Mouse (Mus musculus) left cerebral cortex, postnatal 14 days (tissue): ENCODE results near the gene Bhlha15. TPM values are rescaled to one million over a fixed set of nuclear protein-coding genes. Genes with fewer than 3 reads are reported as not detected.

Source experiments
- DNase-seq, 2 experiments: peaks; one replicate each; pipeline ENCODE4 v3.0.0; 2021 to 2022; ENCODE audit warnings: low spot score in 2 of 2, mixed read lengths in 1 of 2
- intact Hi-C: fragments of 180-260 bp; cut with DNase I; formaldehyde crosslinking; loops from one replicate; pipeline ENCODE4 v1.15.1; 2025
- total RNA-seq, 2 experiments: library from RNA; stranded (reverse); gene quantifications; 2 replicates each; pipeline ENCODE4 v1.2.3; 2021

Bhlha15 gene
- total RNA-seq, 2 experiments from 2014 or later, result 0.36 to 0.42 TPM

DNA sequence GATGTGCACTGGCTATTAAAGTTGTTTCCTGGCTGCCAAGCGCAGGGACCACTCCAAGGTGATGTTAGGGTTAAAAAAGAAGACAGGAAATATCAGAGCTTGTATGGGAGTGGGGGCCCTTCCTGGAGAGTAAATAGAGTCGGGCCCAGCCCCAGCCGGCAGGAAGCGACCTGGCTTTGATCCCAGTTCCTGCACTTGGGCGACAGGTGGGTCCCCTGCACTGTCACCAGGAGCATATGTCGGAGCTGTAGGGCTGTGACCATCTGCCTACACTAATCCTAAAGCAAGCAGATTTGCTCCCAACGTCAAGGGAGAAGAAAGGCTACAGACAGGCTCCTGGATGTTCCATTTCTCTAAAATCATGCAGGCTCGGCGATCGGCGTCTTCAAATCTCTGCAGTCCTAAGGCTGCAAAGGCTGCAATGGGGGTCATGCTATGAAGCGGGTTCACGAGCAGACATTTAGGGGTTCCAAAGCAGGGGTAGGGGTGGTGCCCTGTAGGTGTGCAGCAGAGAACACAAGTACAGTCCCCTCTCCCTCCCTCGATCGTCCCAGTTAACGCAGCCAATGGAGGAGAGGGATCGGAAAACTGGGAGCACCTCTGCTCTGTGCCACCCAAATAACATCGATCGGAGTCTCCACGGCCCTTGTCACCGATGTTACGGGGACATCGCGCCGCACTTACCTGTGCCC lies 32.9 kb downstream of the Bhlha15 start:
- intact Hi-C loops, result no loop called here

DNA sequence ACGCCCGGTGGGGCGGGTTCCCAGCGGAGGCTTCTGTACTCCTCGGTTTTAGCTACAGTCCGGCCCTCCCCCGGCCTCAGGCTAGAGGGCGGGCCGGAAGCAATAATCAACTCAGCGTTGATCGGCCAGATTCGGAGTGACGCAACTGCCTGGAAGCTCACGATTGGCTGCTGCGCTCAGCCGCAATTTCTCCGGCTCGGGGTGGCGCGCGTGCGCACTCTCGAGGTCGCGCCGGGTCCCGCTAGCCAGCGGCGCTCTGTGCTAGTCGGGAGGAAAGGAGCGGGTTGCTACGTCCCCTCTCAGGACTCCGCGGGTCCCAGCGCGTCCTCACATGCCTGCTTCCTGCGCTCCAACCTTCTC lies 33.4 kb downstream of the Bhlha15 start, which contains the start of gene Tecpr1:
Tecpr1 (minus strand) TSS at position 113 of the 360 bp plus-strand sequence.
- intact Hi-C loops, result no loop called here
- peak; percentile 95 to 96 for DNase-seq

More for the DNA sequence above, 32.9 kb downstream of the Bhlha15 start:
- DNase-seq, result no peak

DNA sequence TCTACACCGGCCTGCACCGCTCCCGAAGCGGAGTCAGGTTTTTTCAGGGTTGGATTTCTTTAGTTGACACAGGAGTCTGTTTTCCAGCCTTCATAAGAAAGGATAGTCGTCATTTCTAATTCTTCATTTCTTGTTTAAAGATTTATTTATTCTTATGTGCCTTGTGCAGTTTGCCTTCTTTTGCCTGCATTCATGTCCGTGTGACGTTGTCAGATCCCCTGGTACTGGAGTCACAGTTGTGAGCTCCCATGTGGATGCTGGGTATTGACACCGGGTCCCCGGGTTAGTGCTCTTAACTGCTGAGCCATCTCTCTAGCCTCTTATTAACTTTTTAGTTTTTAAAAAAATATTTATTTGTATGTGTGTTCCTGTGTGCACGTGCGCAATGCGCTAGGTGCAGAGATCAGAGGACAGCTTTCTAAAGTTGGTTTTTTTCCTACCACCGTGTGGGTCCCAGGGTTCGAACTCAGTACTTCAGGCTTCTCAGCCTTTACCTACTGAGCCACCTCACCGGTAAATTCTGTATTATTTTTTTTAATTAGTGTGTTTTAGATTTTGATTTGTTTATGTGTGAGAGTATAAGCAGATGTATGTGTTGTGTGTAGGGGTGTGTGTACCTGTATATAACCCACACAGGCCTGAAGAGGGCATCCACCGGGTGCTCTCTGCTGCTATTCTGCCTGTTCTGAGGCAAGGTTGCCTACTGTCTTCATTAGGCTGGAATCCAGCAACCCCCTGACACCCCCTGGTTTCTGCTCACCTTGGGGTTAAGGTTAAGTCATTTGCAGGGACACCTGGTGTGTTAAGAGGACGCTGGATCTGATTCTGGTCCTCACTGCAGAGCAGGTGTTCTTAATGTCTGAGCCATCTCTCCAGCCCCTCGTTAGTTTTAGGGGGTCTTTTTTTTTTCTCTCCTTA lies 34.1 kb downstream of the Bhlha15 start:
- no peak for DNase-seq
- intact Hi-C loops, result no loop called here

DNA sequence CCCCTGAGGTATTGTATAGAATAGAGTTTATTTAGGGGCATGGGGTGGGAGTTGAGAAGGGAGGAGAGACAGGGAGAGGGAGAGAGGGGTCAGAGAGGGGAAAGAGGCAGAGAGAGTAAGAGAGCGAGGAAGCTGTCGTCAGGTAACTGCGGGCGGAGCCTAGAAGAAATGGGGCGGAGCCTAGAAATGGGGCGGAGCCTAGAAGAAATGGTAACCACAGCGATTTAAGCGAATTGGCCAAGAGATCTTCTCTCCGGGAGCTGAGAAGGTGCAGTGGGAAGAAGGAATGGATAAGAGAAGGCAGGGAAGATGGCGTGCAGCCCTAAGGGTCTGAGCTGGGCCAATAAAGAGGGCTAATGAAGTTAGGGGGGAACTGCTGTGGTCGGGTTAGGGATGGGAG lies 36.1 kb downstream of the Bhlha15 start:
- DNase-seq, result no peak
- intact Hi-C loops, result no loop called here

DNA sequence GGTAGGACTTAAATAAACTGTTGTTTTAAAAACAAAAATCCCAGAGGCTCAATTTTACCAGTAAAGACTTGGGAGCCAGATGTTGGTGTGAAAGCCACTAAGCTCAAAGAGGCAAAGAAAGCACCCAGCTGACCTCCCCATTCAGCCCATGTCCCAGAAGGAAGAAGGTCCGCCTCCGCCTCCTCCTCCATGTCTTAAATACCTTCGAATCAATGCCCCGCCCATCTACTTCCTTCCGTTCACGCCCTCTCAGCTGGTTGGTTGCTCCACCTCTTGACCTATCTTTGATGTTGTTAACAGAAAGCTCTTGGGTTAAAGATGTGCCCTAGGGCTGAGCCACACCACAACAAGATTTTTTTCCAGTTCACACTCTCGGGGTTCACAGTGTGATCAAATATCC lies 40.1 kb downstream of the Bhlha15 start:
- intact Hi-C loops, result no loop called here
- no peak for DNase-seq

DNA sequence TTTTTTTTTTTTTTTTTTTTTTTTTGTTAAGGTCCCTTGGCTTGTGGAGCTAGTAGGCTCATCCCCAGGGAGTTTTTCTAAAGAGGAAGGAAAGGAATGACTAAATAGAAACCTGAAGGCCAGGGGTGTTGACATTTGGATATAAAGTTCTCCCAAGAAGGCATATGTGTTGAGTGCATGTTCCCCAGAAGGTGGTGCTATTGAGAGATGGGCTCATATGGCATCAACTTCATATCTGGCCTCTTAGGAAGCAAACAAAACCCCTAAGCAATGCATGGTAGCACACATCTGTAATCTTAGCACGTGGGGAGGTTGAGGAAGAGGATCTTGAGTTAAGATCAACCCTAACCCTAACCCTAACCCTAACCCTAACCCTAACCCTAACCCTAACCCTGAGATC lies 41.3 kb downstream of the Bhlha15 start:
- no peak for DNase-seq
- intact Hi-C loops, result no loop called here

DNA sequence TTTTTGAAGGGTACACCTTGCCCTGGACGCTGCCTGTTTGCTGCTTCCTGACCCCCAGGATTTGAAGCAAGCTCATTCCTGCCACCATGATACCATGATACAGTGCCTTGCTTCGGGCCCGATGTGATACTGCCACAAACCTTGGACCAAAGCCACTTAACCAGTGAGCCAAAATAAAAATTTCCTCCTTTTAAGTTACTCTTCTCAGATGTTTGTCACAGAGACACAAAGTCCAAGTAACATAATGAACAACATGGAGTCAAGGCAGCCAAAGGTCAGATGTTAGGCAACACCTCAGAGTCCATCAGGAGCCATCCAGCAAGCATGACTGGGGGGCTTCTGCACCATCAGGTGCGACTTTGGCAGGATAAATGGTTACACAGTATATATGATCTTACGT lies 42.4 kb downstream of the Bhlha15 start:
- intact Hi-C loops, result no loop called here

DNA sequence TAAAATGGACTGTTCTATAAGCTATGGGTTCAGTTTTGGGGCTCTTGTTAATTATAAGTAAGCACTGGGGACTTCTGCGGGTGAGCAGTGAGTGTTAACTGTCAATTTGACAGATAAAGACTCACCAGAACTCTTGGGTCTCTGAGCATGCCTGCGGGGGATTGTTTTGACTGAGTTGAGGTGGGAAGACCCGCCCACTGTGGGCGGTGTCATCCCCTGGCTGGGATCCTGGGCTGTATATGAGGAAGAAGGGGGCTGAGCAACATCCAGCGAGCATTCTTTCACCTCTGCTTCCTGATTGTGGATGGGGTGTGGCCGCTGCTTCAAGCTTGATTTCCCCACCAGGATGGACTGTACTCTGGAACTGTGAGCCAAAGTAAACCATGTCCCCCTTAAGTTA lies 44.1 kb downstream of the Bhlha15 start:
- DNase-seq, result no peak
- intact Hi-C loops, result no loop called here

More for the DNA sequence above, 42.4 kb downstream of the Bhlha15 start:
- DNase-seq, result no peak

DNA sequence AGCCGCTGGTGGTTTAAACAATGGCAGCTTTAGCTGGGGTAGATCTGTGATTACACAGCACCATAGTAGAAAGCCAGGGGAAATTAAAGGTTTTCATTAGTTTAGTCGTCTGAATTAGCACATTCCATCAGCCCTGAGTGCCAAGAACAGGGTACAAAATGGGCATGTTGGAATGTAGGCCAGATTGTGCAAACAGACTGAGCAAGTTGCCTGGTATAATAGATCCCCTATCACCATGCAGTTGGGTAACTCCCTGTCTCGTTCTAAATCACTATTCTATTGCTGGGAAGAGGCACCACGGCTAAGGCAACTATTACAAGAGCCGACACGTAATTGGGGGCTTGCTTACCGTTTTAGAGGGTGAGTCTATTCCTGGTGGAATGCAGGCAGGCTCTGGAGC lies 44.6 kb downstream of the Bhlha15 start:
- intact Hi-C loops, result no loop called here
- DNase-seq, result no peak

DNA sequence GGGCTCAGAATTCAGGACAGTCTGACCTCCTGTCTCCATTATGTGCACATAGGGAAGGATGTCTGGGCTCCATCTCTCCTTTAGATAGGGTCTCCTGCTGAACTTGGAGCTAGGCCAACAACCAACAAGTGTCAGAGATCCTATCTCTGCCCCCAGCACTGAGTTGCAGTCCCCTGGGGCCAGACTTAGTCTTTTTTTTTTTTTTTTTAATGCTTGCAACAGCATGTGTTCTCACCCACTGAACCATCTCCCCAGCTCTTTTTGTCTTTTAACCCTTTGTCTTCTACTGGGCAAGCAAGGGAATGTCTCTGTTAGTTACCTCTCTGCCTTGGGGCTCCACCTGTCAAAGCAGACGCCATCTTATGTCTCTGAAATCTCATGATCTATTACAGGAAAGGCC lies 48.9 kb downstream of the Bhlha15 start:
- intact Hi-C loops, result no loop called here
- no peak for DNase-seq

Other genes starting within 250 kb of the Bhlha15 start
- gene Ccz1, start 175.4 kb upstream of the Bhlha15 start, total RNA-seq, result 10 to 100 TPM; 44.7 to 47.3 TPM
- gene Ocm, start 163.6 kb upstream of the Bhlha15 start, total RNA-seq, result 1 to 10 TPM; 1.9 to 2.2 TPM
- 100 to 1,000 TPM; 150 to 166 TPM for gene Lmtk2, start 89.8 kb upstream of the Bhlha15 start, total RNA-seq
- 10 to 100 TPM; 84.8 to 90.0 TPM for gene Tecpr1, start 33.3 kb downstream of the Bhlha15 start, total RNA-seq
- gene Bri3, start 54.2 kb downstream of the Bhlha15 start, total RNA-seq, result 10 to 100 TPM; 62.1 to 75.0 TPM
- gene Baiap2l1, start 167.8 kb downstream of the Bhlha15 start, total RNA-seq, result under 1 TPM; 0.42 to 0.70 TPM